Mouse (Mus musculus): Measurements from ENCODE around the gene Olfr532.
"Not testable (repeated sequence)": the region's sequence is repeated elsewhere in the genome, so short reads cannot be mapped to it uniquely, and the experiment has no call there.

The Olfr532 gene

GRCm38 (mm10) chr7:140421539-140421938 is at the start of gene Olfr532:
Olfr532 (minus strand) TSS chr7:140421639.
- no peak for DNase-seq

GRCm38 (mm10) chr7:140463070-140463469 is 41.6 kb upstream of the Olfr532 start, which contains the start of gene Olfr533:
Olfr533 (plus strand) TSS chr7:140463370.
- DNase-seq: not testable (repeated sequence)

- no peak for DNase-seq
These were observed 21.7 kb upstream of the Olfr532 start for GRCm38 (mm10) chr7:140443141-140443540.

GRCm38 (mm10) chr7:140402818-140403217 is 18.6 kb downstream of the Olfr532 start, which contains the start of gene Olfr531:
Olfr531 (minus strand) TSS chr7:140402918.
- DNase-seq: no peak

GRCm38 (mm10) chr7:140376911-140377310 is 44.5 kb downstream of the Olfr532 start:
- DNase-seq: no peak

GRCm38 (mm10) chr7:140376231-140376630 is 45.2 kb downstream of the Olfr532 start, which contains the start of gene Olfr530:
Olfr530 (minus strand) TSS chr7:140376331.
- DNase-seq: no peak

- DNase-seq: no peak
These were observed 47.1 kb downstream of the Olfr532 start for GRCm38 (mm10) chr7:140374300-140374699.

All from thymus, adult 18-20 months (tissue).